Mouse (Mus musculus) CH12.LX (cell line): ENCODE measurements around the gene Catip. TPM values are rescaled to one million over a fixed set of nuclear protein-coding genes. Genes with fewer than 3 reads are reported as not detected.
A peak's percentile ranks its signal among the peaks of the same experiment; 100 is the strongest.

Experiments used
- DNase-seq: peaks from one replicate; pipeline ENCODE4 v3.0.0-alpha.2; 2013; ENCODE audit errors: extremely low read depth
- H3K27ac ChIP-seq: 2 replicates; pipeline ENCODE4 v1.5.1; 2012; ENCODE audit warnings: low read depth, mild to moderate bottlenecking, control low read depth, moderate library complexity; ENCODE audit not compliant: insufficient read depth
- H3K27me3 ChIP-seq: replicated peaks from 2 replicates; pipeline ENCODE3; 2012; ENCODE audit warnings: inconsistent platforms
- H3K36me3 ChIP-seq, 2 experiments: replicated peaks in 1 of 2; 2 replicates each; pipeline versions ENCODE3 to v1.6.1; 2012; ENCODE audit warnings: inconsistent platforms in 1 of 2, low read length in 1 of 2, mild to moderate bottlenecking in 1 of 2, mixed read lengths in 1 of 2, moderate library complexity in 1 of 2; ENCODE audit not compliant: control insufficient read depth in 1 of 2, insufficient read depth in 1 of 2
- H3K4me1 ChIP-seq, 2 experiments: 2 replicates each; pipeline ENCODE4 v1.6.1; 2012; ENCODE audit warnings: inconsistent platforms in 1 of 2, moderate library complexity in 1 of 2; ENCODE audit not compliant: insufficient read depth in 2 of 2, control insufficient read depth in 1 of 2
- H3K4me2 ChIP-seq: 2 replicates; pipeline ENCODE4 v1.6.1; 2012; ENCODE audit warnings: low read depth, mild to moderate bottlenecking, control low read depth; ENCODE audit not compliant: poor library complexity, insufficient read depth, severe bottlenecking
- H3K4me3 ChIP-seq, 3 experiments: fragments of 150-350 bp in 1 of 3; sonication (generic) in 1 of 3; replicated peaks in 1 of 3; 2 replicates each; pipeline versions ENCODE3 to v1.5.1; 2011 to 2012; ENCODE audit warnings: low read depth in 2 of 3, low read length in 2 of 3, mild to moderate bottlenecking in 2 of 3, moderate library complexity in 2 of 3, control low read depth in 1 of 3, improper control_type of control experiment in 1 of 3, inconsistent platforms in 1 of 3, mixed read lengths in 1 of 3; ENCODE audit not compliant: poor library complexity in 1 of 3
- H3K79me2 ChIP-seq: replicated peaks from 2 replicates; pipeline ENCODE4 v1.6.1; 2012; ENCODE audit warnings: mild to moderate bottlenecking, moderate library complexity; ENCODE audit not compliant: control insufficient read depth, poor library complexity, insufficient read depth, severe bottlenecking; ENCODE audit errors: extremely low read depth
- H3K9ac ChIP-seq: 2 replicates; pipeline ENCODE4 v1.6.1; 2012; ENCODE audit warnings: low read depth, mild to moderate bottlenecking, control low read depth, moderate library complexity; ENCODE audit not compliant: insufficient read depth
- H3K9me3 ChIP-seq: replicated peaks from 2 replicates; pipeline ENCODE3; 2012; ENCODE audit warnings: low read length, inconsistent platforms, mixed read lengths
- CHD1 ChIP-seq: IDR thresholded peaks from 2 replicates; pipeline ENCODE4 v1.6.1; 2012; ENCODE audit warnings: low read depth, low read length, improper control_type of control experiment, inconsistent platforms
- E2F4 ChIP-seq: IDR thresholded peaks from 2 replicates; pipeline ENCODE4 v1.6.1; 2011; ENCODE audit warnings: low read depth, low read length, improper control_type of control experiment; ENCODE audit not compliant: insufficient replicate concordance
- ELF1 ChIP-seq: IDR thresholded peaks from 2 replicates; pipeline ENCODE4 v1.6.1; 2014; ENCODE audit warnings: low read depth, mild to moderate bottlenecking, inconsistent platforms, low read length, improper control_type of control experiment
- IRF4 ChIP-seq: IDR thresholded peaks from 2 replicates; pipeline ENCODE4 v1.6.1; 2014; ENCODE audit warnings: low read depth, mild to moderate bottlenecking, inconsistent platforms, low read length, improper control_type of control experiment
- JUN ChIP-seq: IDR thresholded peaks from 2 replicates; pipeline ENCODE4 v1.6.1; 2011; ENCODE audit warnings: low read depth, mild to moderate bottlenecking, low read length, improper control_type of control experiment, moderate library complexity; ENCODE audit not compliant: insufficient read depth
- MAFK ChIP-seq: IDR thresholded peaks from 2 replicates; pipeline ENCODE4 v1.6.1; 2011; ENCODE audit warnings: low read length, improper control_type of control experiment; ENCODE audit not compliant: insufficient replicate concordance
- MAX ChIP-seq: IDR thresholded peaks from 2 replicates; pipeline ENCODE4 v1.6.1; 2011; ENCODE audit warnings: low read length, improper control_type of control experiment
- MAZ ChIP-seq: IDR thresholded peaks from 2 replicates; pipeline ENCODE4 v1.6.1; 2012; ENCODE audit warnings: low read depth, mild to moderate bottlenecking, inconsistent platforms, low read length, improper control_type of control experiment, moderate library complexity
- MEF2A ChIP-seq: IDR thresholded peaks from 2 replicates; pipeline ENCODE4 v1.6.1; 2014; ENCODE audit warnings: low read depth, mild to moderate bottlenecking, inconsistent platforms, low read length, improper control_type of control experiment, borderline replicate concordance
- MYC ChIP-seq: IDR thresholded peaks from 2 replicates; pipeline ENCODE4 v1.6.1; 2011; ENCODE audit warnings: low read depth, mild to moderate bottlenecking, improper control_type of control experiment, low read length
- NELFE ChIP-seq: IDR thresholded peaks from 2 replicates; pipeline ENCODE4 v1.6.1; 2011; ENCODE audit warnings: low read depth, low read length, improper control_type of control experiment
- NRF1 ChIP-seq: IDR thresholded peaks from 2 replicates; pipeline ENCODE4 v1.6.1; 2014; ENCODE audit warnings: low read depth, mild to moderate bottlenecking, inconsistent platforms, low read length, improper control_type of control experiment, moderate library complexity
- PAX5 ChIP-seq: IDR thresholded peaks from 2 replicates; pipeline ENCODE4 v1.6.1; 2012; ENCODE audit warnings: low read length, inconsistent platforms, mixed read lengths
- POLR2A ChIP-seq: IDR thresholded peaks from 2 replicates; pipeline ENCODE4 v1.6.1; 2011; ENCODE audit warnings: low read depth, mild to moderate bottlenecking, improper control_type of control experiment, low read length
- RAD21 ChIP-seq: IDR thresholded peaks from 2 replicates; pipeline ENCODE4 v1.6.1; 2011; ENCODE audit warnings: low read depth, mild to moderate bottlenecking, low read length, improper control_type of control experiment, moderate library complexity
- RCOR1 ChIP-seq: conservative IDR thresholded peaks from 2 replicates; pipeline ENCODE4 v1.6.1; 2012; ENCODE audit warnings: low read depth, mild to moderate bottlenecking, inconsistent platforms, low read length, improper control_type of control experiment
- UBTF ChIP-seq: IDR thresholded peaks from 2 replicates; pipeline ENCODE4 v1.6.1; 2012; ENCODE audit warnings: low read depth, mild to moderate bottlenecking, inconsistent platforms, low read length, improper control_type of control experiment, moderate library complexity
- ZC3H11A ChIP-seq: IDR thresholded peaks from 2 replicates; pipeline ENCODE4 v1.6.1; 2012; ENCODE audit warnings: low read depth, mild to moderate bottlenecking, inconsistent platforms, low read length, improper control_type of control experiment
- ZKSCAN1 ChIP-seq: IDR thresholded peaks from 2 replicates; pipeline ENCODE4 v1.6.1; 2012; ENCODE audit warnings: low read depth, inconsistent platforms, low read length, improper control_type of control experiment, borderline replicate concordance
- dilution Hi-C: fragments of 300-500 bp; cut with MboI; formaldehyde crosslinking; loops from 2 replicates; pipeline ENCODE4 v1.14.3; 2020; ENCODE audit warnings: low sequenced_read_pairs; ENCODE audit not compliant: extremely low pct_unique_long_range_greater_than_20kb, extremely low pct_ligation_motif_present
- in situ Hi-C: fragments of 300-500 bp; cut with MboI; formaldehyde crosslinking; loops from 3 replicates; pipeline ENCODE4 v1.14.3; 2019; ENCODE audit warnings: low sequenced_read_pairs, low pct_ligation_motif_present, low pct_unique_long_range_greater_than_20kb, mixed read lengths
- polyA plus RNA-seq: library from polyadenylated mRNA; unstranded; fragments of >175 nt; gene quantifications from 2 replicates; pipeline ENCODE4 v1.2.1, GENCODE M21; 2012; ENCODE audit warnings: low read depth; ENCODE audit not compliant: insufficient read length
- total RNA-seq, 2 experiments: library from RNA; depleted of rRNA; stranded (reverse); fragments of 300-350 nt in 1 of 2; fragments of >200 nt in 1 of 2; gene quantifications; 2 replicates each; pipeline ENCODE4 v1.2.3; 2012 to 2014

The Catip gene
- total and polyA plus RNA-seq, 3 experiments, result 0.11 to 2.6 (median 0.30) TPM

- TF ChIP-seq MAZ (no peak), MYC (peak; percentile 91), RAD21 (peak; percentile 1), ZKSCAN1 (no peak), CHD1 (no peak), ELF1 (0 out of 2 replicates have a peak, but pooled peaks have one; percentile 27), IRF4 (peak; percentile 5; the same call in 1 of the 2 replicates), JUN (no peak), UBTF (no peak; the same call in 1 of the 2 replicates), NELFE (peak; percentile 73), MAX (peak; percentile 84), MEF2A (peak; percentile 18; the same call in 1 of the 2 replicates), POLR2A (peak; percentile 87), PAX5 (no peak), MAFK (no peak), E2F4 (no peak)
These were observed 29.6 kb upstream of the Catip start (continued) for GRCm38 (mm10) chr1:74332241-74332763.

- TF ChIP-seq MYC (no peak), UBTF (0 out of 2 replicates have a peak, but pooled peaks have one; percentile 79), NRF1 (0 out of 2 replicates have a peak, but pooled peaks have one; percentile 25)
- H3K4me1 ChIP-seq, result peaks cover 16 to 47% of the 10 kb centered on the region in 2 experiments
- peaks cover 12 to 35% of the 10 kb centered on the region in 2 experiments for H3K36me3 ChIP-seq
- peak overlapping the region; percentile 33; the same call in 1 of the 2 replicates for H3K27ac ChIP-seq
- peak overlapping the region; percentile 87; the same call in 1 of the 2 replicates for H3K4me2 ChIP-seq
- no peak for DNase-seq
- peaks cover 8% of the 10 kb centered on the region for H3K9me3 ChIP-seq
- peaks cover 54% of the 10 kb centered on the region for H3K79me2 ChIP-seq
- dilution Hi-C loops, result no loop called here
- in situ Hi-C loops, result no loop called here
- H3K4me3 ChIP-seq, result peak overlapping the region; percentile 66 to 82 (median 81)
- no peaks in the 10 kb centered on the region for H3K27me3 ChIP-seq
- H3K9ac ChIP-seq, result peak overlapping the region; percentile 63
These were observed 29.0 kb upstream of the Catip start for GRCm38 (mm10) chr1:74332930-74333329.

- peaks cover 18 to 52% of the 10 kb centered on the region in 2 experiments for H3K36me3 ChIP-seq
- dilution Hi-C loops, result no loop called here
- H3K4me1 ChIP-seq, result peaks cover 27 to 64% of the 10 kb centered on the region in 2 experiments
- H3K79me2 ChIP-seq, result peaks cover 67% of the 10 kb centered on the region
- H3K27ac ChIP-seq, result no peak overlapping the region; the same call in 1 of the 2 replicates
- peak overlapping the region; percentile 66 to 81 (median 80) for H3K4me3 ChIP-seq
- in situ Hi-C loops, result no loop called here
- no peak for DNase-seq
- H3K27me3 ChIP-seq, result no peaks in the 10 kb centered on the region
- TF ChIP-seq MAFK (no peak), ZC3H11A (no peak), CHD1 (no peak), RCOR1 (no peak), PAX5 (no peak)
- H3K9ac ChIP-seq, result peak overlapping the region; percentile 63
- peak overlapping the region; percentile 87 for H3K4me2 ChIP-seq
- peaks cover 7% of the 10 kb centered on the region for H3K9me3 ChIP-seq
These were observed 27.3 kb upstream of the Catip start for GRCm38 (mm10) chr1:74334607-74335006.
